Mouse (Mus musculus) embryo, embryonic 9.5 days (tissue): ENCODE results near the gene Ddr2.
"Not testable (repeated sequence)": the region's sequence is repeated elsewhere in the genome, so short reads cannot be mapped to it uniquely, and the experiment has no call there.

ENCODE experiments used
- DNase-seq: peaks from one replicate; pipeline ENCODE4 v3.0.0-alpha.2; 2017; ENCODE audit errors: extremely low spot score

The Ddr2 gene

DNA sequence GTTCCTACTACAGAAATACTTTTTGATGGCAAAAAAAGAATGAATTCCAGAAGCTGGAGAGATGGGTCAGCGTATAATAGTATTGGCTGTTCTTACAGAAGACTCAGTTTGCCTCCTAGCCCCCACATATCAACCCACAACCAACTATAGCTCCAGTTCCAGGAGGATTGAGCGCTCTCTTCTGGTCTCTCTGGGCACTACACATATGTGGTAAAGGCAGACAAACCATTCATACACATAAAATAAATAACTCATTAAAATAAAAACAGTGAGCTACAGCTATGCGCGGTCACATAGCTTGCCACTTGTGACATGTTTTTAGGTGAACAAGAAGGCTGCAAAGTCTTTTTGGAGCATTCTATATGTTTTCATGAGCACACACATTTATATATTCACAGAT lies 71.2 kb downstream of the Ddr2 start:
- DNase-seq = no peak

DNA sequence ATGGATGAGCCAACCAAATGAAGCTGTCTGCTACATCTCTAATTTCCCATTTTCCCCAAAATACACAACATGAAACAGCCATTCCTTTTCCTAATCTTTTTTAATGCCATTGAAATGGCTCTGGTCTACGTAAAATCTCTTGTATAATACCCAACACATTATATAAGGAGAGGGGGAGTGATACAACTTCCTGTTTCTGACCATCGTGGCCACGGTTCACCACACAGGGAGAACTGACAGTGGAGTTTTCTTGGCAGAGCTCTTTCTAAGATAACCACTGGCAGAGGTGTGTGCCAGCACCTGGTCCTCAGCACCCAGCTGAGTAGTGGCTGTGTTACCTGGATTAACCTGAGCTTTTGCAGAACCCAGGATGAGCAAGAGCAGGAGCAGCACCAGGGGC lies 75.0 kb downstream of the Ddr2 start:
- no peak for DNase-seq

DNA sequence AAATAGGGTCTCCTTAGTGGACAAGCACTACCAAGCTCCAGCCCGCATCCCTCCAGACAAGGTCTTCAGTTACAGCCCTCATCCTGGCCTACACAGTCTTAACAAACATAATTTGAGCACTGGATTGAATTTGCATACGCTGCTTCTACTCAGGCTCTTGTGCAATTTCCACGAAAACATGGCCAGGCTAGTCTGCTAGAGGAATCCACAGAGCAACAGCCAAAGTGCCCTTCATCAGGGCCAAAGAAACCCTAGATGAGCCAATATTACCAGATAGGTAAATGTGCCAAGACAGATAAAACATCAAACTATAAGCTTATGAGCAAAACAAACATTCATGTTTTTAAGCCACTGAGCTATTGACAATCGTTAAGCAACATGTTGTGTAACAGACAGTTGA lies 75.6 kb downstream of the Ddr2 start:
- no peak for DNase-seq

DNA sequence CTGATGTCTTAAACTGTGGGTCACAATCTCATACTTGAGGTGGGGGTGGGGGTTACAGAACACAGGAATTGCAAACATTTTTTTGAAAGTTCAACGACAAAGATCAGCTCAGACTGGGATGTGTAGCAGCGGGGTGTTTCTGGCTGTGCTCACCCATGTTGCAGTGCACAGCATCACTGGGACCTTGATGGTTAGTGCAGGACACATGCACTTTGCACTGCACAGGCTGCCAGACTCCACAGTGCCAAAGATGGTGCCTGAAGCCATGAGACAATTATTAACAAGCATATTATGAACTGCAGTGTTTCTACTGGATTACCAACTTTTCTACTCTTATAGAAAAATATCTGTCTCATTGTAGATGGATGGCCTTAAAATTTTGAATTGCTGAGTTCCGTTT lies 78.9 kb downstream of the Ddr2 start:
- DNase-seq = no peak

DNA sequence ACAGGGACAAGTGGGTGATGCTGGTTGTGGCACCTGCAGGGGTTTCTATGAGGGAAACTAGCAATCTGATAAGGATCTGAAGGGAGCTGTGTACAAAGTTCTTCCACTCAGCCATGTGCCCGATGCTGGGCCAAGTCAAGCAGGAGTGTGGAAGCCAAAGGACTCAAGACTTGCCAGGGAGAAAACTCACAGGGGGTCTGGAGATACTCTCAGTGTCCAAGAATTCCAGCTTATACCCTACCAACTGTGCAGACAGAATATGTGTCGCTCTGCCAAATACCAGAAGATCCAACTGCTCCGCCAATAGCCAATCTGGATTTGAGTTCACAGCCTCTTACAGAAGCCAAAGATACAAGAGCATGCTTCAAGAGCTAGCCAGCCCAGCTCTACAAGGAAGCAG lies 95.8 kb downstream of the Ddr2 start:
- no peak for DNase-seq

DNA sequence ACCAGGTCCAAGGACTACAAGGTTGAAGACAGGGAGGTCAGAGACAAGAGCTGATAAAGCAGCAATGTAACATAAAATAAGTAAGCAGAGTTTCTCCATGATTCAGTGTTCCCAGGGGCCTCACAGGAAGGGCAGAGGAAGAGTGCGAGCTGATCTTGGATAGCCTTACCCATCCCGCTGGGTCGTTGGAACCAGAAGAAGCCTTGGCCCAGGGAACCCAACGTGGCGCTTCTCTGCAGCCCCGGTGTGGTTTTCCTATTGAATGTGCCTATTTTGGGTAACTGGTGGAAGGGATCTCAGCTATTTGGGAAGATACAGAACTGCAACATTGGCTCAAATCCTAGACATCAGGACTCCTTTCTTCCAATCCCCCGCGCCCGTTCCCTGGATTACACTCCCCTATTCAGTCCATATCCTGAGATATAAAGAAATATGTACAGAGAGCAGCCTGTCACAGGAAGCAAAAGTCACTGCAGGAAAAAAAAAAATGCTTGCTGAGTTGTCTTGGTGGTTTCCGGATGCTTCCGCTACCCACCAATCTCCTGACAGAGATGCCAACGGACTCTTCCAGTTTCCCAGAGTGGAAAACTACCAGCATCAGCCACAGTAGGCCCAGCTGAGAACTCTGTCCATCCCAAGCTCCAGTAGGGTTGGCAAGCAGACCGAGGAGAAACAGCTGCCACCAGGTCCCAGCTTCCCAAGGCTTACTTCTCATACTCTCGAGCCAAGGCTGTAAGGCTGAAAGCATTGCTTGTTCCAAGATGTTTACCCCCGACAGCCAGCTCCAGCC lies 99.7 kb downstream of the Ddr2 start:
- DNase-seq = no peak

DNA sequence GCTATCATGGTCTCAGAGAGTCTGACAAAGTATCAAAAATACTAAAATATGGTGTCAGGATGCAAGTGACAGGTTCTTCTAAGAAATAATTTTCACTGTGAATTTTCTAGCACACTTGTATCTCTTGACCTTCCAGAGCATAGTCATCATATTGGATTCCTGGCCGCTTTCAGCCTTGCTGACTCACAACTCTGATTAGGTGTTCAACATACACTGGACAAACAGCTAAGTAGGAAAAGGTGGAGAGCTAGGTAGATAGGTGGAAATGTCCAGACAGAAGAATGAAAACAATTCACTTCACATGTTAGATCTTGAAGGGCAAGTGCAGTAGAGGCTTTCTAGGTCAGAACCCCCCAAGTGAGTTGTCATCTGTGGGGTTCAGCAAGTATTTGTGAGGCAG lies 101.3 kb downstream of the Ddr2 start:
- no peak for DNase-seq

DNA sequence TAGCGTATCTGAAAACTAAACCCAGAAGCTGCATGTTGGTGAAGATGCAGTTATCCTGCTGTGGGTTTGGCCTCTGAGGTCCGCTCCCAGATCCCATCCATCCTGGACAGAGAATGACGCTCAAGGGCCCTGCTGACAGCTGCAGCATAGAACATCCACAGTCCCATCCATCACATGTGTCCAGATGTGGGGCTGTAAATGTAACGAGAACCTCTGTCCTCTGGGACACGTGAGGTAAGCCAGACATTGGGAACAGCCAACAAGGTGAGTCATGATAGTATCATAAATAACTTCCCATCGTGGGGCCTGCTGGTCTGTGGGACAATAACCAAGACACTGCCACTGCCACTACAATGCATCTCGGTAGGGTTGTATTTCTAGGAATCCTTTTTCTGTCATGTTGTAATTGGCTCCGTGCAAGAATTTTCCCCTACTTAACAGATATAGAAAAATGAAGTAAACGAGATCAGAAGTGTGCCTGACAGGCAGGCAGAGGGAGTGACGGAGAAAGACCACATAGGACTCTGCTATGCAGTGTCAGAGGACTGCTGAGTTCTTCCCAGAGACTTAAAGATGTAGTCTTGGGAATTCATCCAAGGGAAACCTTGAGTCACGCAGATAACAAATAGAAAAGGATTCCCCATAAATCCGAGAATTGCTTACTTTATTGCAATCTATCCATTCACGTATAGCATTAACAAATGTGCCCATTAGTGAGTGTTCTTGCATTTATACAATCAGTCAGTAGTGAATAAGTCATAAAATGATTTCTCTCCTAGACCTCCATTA lies 101.9 kb downstream of the Ddr2 start:
- no peak for DNase-seq

DNA sequence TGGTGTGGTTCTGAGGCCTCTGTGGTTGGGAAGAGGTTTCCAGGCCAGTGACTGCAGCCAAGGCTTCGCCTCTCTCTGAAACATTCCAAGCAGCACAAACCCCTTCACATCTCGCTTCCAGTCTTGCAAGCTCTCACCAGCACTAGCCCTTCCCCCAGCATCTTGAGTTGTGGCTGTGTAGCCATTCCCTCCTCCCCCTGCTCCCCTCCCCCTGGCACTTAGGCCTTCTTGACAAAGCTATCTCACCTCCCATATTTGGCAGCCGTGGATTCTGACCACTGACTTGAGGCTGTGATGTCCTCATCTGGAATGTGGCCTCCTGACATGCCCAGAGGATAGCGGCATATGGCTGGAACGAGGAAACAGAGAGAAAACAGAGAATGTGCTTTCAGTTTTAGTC lies 104.0 kb downstream of the Ddr2 start:
- peak; percentile 24 for DNase-seq

DNA sequence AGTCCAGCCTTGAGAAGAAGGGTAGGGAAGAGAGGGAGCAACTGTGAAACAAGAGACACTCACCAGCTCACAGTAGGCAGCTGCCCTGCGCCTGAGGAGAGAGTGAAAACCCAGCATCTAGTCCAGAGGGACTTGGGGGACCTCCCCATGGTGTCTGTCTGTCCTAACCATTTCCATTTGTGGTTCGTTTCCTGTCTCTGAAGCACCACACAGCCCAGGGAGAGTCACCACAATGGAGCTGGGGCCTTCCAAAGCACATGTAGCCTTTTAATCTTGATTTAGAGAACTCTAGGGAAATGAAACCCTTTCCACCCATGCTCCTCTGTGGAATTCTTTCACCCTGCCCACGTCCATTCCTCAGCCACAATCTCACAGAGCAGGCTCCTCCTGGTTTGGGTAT lies 105.3 kb downstream of the Ddr2 start:
- no peak for DNase-seq

DNA sequence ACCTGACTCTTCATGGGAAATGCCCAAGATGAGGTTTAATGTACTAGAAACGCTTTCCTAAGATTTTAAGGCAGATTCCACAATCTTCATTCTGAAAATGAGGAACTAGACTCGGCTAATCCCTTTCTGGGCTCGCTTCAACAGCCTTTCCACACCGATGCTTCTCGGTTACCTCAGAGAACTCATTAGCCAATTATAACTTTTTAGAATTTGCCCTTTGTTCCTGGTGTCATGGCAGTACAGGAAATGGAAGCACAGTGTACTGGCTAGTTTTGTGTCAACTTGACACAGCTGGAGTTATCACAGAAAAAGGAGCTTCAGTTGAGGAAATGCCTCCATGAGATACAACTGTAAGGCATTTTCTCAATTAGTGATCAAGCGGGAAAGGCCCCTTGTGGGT lies 116.7 kb downstream of the Ddr2 start:
- not testable (repeated sequence) for DNase-seq

DNA sequence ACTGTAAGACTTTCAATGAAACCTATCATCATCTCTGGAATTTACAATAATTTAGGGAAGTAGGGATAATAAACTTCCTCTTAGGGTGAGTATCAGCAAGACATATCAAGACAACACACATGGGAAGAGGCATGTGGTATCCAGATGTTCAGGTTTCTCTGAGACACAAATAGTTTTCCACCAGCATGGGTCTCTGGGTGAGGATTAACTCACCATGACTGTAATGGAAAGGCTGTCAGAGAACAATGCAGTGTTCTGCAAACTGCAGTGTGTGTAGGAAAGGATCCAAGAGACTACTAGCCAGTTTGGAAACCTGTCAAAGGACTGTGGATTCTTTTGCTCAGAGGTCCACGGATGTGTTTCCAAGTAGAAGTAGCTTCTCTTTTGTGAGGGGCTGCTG lies 124.4 kb downstream of the Ddr2 start:
- DNase-seq = no peak

DNA sequence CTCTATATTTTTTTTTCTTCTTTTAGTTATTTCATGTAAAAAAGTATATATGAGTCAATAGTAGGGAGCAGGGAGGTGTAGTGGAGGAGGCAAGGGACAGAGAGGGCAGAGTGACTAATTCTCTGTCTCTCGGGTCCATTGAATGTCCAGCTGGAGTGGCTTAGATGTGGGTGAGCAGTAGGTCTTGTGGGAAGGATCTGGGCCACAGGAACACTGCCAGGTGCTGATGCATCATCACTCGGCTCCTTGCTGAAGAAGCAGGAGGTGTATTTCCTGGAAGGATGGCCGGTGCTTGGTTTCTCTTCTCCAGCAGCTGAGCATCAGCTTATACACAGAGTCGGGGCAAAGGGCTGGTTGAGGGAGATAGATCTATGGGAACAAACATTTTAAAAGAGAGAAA lies 132.9 kb downstream of the Ddr2 start:
- no peak for DNase-seq

DNA sequence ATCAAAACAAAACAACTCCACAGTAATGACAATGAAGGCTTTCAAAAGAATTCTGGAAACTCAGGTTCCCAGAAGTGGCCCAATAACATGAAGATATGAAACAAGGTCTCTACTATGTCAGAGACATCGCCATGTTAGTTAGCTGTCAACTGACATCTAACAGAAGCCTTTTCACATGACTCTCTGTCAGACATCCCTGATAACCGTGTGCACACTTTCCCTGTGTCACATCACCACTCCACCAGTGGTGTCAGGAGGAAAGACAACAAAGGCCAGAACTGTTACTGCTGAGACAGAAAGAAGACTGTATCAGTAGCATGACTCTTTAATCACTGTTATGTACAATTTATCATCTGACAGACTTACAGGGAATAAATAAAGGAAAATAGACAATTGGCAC lies 138.6 kb downstream of the Ddr2 start:
- no peak for DNase-seq

DNA sequence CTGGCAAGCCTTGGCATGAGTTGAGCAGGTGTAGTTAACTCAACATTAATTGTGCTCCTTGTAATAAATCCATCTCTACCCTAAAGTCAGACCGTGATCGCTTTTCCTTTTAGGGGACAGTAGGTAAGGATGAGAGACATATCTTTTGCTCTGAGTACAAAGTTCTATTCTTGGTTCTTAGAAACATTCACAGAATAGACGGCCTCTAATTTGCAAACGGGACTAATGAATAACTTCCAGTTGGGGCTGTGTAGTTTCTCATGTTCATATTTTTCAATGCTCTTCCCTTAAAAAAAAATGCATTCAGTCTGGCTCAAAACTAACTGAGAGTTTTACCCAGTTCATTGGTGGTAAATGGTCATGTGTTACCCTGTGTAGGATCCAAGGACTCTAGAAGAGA lies 139.6 kb downstream of the Ddr2 start:
- DNase-seq = no peak

DNA sequence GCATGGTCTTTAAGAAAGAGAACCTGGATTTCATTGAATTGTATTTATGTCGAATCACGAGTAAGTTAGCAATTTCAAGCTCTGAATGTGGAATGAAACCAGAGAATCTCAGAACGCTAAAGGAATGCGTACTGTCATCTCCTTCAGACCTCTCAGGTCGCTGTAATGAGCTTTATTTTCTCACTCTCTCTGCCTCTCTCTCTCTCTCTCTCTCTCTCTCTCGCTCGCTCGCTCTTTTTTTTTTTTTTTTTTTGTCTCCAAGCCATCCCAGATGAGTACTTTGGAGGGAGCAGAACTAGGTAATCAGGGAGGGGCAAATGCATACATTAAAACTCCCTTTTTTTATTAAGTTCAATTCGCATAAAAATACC lies 141.1 kb downstream of the Ddr2 start:
- no peak for DNase-seq

DNA sequence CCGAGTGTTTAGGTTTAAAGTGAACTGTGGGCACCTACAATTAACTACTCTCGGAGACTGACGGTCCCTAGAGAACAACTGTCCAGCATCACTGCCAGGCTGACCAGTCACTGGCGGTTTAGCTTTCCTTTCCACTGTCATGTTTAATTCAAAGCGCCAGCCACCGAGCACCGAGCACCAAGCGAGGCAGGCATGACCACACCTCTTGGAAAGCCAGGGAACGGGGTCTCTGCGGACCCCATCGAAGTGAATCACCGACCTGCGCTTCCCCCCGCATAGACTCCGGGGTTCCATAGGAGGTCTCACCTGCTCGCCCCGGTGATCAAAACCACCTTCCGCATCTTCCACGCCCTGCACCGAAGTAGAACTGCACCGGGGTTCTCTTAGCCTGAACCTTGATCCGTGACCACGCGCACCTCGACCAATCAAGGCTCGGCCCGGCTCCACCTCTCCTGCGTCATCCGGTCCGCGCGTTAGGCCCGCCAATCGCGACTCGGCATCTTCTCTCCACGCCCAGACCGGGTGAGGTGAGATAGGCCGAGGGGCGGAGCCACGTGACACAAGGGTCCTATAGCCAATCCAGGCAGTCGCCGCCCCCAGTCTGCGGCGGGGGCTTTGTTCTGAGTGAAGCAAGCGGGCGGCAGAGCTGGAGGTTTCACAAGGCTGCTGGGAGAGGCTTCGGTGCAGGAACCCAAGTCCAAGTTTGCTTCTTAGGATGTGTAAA lies 141.6 kb downstream of the Ddr2 start, which contains the start of gene Hsd17b7:
Hsd17b7 (minus strand) TSS at position 450 of the 724 bp plus-strand sequence.
- DNase-seq = peak; percentile 97

DNA sequence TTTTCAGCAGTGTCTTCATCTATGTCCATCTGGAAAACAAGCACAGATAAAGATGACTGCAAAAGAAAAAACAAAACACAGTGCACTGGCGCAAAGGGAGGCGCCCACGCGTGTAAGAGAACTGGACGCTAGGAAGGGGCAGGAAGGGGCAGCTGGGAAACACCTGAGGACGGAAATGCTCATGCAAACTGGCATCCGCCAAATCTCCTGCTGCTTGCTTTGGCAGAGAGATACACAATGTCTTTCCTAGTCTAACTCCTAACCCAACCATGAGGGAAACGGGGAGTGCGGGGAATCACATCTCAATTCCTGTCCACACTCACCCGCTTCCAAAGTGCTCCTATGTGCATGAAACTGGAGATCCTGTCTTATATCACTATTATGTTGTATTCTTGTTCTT lies 157.5 kb downstream of the Ddr2 start:
- DNase-seq = no peak

DNA sequence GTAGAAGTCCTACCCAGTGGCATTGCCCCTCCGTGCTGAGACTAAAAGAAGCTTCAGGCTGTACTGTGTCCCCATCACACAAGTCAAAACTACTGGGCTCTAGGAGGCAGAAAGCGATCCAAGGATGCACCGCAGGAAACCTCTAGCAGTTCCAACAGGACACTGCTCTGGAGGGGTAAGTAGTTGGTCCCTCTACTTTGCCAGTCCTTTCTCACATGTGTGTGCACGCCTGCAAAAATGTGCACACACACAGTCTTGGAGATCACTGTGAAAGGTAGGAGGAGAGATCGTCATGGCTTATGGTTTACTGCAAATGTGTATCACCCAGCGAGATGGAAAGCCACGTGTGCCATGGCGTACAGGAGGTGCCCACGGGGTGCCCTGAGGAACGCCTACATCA lies 157.9 kb downstream of the Ddr2 start:
- DNase-seq = no peak

DNA sequence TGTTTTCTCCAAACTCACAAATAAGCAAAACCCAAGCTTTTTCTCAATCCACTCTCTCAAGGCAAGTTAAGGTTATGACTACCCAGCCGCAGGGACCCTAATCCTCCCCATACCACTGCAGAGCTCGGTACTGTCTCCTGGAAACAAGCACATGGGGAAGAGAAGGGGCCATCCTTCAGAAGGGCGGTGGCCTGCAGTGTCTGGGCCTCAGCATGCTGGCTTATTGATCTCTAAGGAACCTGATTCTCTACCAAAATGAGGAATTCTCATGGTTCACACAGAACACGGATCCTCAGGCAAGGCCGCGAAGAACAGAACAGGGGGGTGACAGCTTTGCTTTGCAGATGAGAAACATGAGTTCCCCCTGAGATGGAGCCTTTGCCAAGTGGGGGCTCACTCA lies 159.0 kb downstream of the Ddr2 start:
- DNase-seq = no peak

DNA sequence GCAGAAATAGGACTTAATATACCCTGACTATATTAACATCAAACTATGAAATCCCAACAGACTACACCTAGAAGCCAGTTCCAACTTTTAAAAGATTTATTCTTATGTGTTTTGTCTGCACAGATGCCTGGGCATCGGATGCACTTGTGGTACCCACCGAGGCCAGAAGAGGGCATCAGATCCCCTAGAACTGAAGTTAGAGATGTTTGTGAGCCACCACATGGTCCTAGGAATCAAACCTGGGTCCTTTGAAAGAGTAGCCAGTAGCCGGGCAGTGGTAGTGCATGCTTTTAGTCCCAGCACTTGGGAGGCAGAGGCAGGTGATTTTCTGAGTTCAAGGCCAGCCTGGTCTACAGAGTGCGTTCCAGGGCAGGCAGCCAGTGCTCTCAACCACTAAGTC lies 159.9 kb downstream of the Ddr2 start:
- no peak for DNase-seq

DNA sequence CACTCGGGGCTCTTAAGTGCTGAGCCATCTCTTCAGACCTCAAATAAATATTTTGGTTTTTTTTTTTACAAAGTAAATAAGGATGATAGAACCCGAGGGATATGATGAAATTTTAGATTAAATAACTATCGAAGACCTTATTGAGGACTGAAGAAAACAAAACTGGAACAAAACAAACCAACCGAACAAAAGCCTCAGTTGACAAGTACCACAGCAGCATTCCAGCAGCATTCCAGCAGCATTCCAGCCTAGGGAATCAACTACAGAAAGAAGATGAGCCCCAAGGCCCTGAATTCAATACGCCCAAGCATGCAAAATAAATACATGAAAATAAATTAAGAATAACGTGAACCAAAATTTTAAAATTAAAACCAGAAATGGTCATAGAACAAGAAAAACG lies 160.6 kb downstream of the Ddr2 start:
- DNase-seq = no peak

DNA sequence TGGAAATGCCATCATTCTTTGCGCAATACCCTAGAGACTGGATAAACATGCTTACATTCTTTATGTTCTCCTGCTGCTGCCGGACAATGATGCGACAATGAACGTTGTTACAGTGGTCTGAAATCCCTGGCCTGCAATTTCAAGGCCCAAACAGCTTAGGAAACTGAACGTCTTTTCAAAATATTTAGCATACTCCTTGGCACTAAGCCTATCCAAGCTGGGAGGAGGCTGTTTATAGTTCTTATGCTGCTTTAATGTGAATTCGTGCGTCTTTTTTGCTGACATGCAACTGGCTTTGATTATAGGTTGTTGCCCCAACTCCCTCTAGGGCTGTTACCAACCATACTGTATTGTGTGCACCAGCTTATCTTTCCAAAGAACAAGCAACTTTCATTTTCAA lies 161.7 kb downstream of the Ddr2 start:
- DNase-seq = no peak
